Mouse (Mus musculus) embryonic facial prominence, embryonic 14.5 days (tissue): ENCODE data around the gene St8sia6. TPM values are rescaled to one million over a fixed set of nuclear protein-coding genes. Genes with fewer than 3 reads are reported as not detected.
A peak's percentile ranks its signal among the peaks of the same experiment; 100 is the strongest.
"Not testable (repeated sequence)": the region's sequence is repeated elsewhere in the genome, so short reads cannot be mapped to it uniquely, and the experiment has no call there.

Experiments
- ATAC-seq: fragments of 200-750 bp; cut with Nextera tagmentation; 2 replicates; pipeline ENCODE4 v1.8.0; 2017; ENCODE audit warnings: low read depth, moderate number of reproducible peaks, moderate TSS enrichment
- DNase-seq: peaks from one replicate; pipeline ENCODE4 v3.0.0-alpha.2; 2015; ENCODE audit warnings: low spot score
- H3K27ac ChIP-seq: fragments of 300-500 bp; sonication (generic); replicated peaks from 2 replicates; pipeline ENCODE4 v1.5.1; 2014; ENCODE audit warnings: low read depth, mild to moderate bottlenecking, low read length, moderate library complexity
- H3K27me3 ChIP-seq: fragments of 300-500 bp; sonication (generic); replicated peaks from 2 replicates; pipeline ENCODE4 v1.6.1; 2014; ENCODE audit warnings: low read length; ENCODE audit not compliant: control insufficient read depth, insufficient read depth
- H3K36me3 ChIP-seq: fragments of 300-500 bp; sonication (generic); 2 replicates; pipeline ENCODE4 v1.6.1; 2014; ENCODE audit warnings: low read length, mixed read lengths; ENCODE audit not compliant: control insufficient read depth, insufficient read depth
- H3K4me1 ChIP-seq: fragments of 300-500 bp; sonication (generic); 2 replicates; pipeline ENCODE4 v1.6.1; 2014; ENCODE audit warnings: antibody characterized with exemption, low read length; ENCODE audit not compliant: control insufficient read depth, insufficient read depth
- H3K4me2 ChIP-seq: fragments of 300-500 bp; sonication (generic); 2 replicates; pipeline ENCODE4 v1.6.1; 2014; ENCODE audit warnings: low read depth, mild to moderate bottlenecking, low read length, moderate library complexity, mixed read lengths
- H3K4me3 ChIP-seq: fragments of 300-500 bp; sonication (generic); 2 replicates; pipeline ENCODE4 v1.5.1; 2014; ENCODE audit warnings: low read depth, mild to moderate bottlenecking, low read length
- H3K9ac ChIP-seq: fragments of 300-500 bp; sonication (generic); 2 replicates; pipeline ENCODE4 v1.6.1; 2014; ENCODE audit warnings: low read depth, mild to moderate bottlenecking, low read length, moderate library complexity, mixed read lengths
- H3K9me3 ChIP-seq: fragments of 300-500 bp; sonication (generic); 2 replicates; pipeline ENCODE4 v1.6.1; 2016; ENCODE audit warnings: low read length; ENCODE audit not compliant: control insufficient read depth
- WGBS: fragments of 180-500 bp; shearing (Covaris S2); extraction: QIAGEN DNeasy Blood & Tissue Kit; methylation state at CpG from one replicate; pipeline ENCODE4 v1.1.7; 2014; 5-methylcytosine and 5-hydroxymethylcytosine counted together
- polyA plus RNA-seq: library from polyadenylated mRNA; unstranded; fragments of >200 nt; fragmentation: Nextera tagmentation; extraction: Ambion mirVana; gene quantifications from 2 replicates; pipeline ENCODE4 v1.2.1, GENCODE M21; 2014

The St8sia6 gene
- polyA plus RNA-seq, 1 experiment from 2014 or later, result 1.8 TPM

DNA sequence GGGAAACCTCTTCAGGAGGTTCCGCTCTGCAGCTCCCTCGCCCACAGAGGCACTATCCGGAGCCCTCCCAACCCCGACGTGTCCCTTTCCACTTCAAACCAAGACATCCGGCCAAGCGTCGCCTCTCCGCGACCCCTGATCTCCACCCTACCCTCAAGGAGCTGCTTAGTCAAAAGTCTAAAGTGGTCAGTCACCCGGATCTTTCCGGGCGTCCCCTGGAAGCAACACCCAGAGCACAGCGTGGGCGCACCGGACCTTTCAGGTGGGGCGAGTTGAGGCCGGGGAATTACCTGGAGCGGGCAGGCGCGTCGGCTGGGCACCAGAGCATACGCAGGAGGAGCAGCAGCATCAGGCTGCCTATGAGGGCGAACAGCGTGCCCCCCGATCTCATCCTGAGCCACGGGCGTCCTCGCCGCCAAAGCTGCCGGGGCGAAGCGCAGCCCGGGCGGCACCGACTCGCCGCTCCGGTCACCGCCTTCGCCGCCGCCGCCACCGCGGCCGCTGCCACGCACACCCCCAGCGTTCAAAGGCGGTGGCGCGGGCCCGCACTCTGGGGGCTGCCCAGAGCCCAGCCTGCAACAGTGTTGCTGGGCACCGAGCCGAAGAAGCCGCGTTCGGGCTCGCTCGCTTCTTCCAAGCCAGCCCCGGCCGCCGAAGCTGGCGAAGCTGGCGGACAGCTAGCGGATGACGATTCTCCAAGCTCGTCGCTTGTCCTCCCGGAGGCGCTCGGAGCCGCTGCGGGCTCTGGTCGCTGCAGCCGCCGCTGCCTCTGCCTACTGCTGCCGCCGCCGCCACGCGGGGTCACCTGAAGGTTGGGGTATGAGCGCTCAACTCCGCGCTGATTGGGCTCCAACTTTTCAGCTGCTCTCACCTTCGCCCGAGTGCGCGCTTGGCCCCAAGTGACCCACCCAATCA, 553 bp downstream of the St8sia6 start:
- WGBS, result 1% methylated on average over 30 of the region's 89 CpGs
- Histone ChIP-seq H3K27me3 (peaks cover 43% of the 10 kb centered on the region), H3K4me3 (peak overlapping the region; percentile 58), H3K27ac (no peak overlapping the region), H3K36me3 (no peaks in the 10 kb centered on the region), H3K4me2 (peak overlapping the region; percentile 98), H3K9me3 (no peaks in the 10 kb centered on the region), H3K4me1 (no peaks in the 10 kb centered on the region), H3K9ac (peak overlapping the region; percentile 67)
- DNase-seq, result peak; percentile 72
- ATAC-seq, result peak; percentile 85

DNA sequence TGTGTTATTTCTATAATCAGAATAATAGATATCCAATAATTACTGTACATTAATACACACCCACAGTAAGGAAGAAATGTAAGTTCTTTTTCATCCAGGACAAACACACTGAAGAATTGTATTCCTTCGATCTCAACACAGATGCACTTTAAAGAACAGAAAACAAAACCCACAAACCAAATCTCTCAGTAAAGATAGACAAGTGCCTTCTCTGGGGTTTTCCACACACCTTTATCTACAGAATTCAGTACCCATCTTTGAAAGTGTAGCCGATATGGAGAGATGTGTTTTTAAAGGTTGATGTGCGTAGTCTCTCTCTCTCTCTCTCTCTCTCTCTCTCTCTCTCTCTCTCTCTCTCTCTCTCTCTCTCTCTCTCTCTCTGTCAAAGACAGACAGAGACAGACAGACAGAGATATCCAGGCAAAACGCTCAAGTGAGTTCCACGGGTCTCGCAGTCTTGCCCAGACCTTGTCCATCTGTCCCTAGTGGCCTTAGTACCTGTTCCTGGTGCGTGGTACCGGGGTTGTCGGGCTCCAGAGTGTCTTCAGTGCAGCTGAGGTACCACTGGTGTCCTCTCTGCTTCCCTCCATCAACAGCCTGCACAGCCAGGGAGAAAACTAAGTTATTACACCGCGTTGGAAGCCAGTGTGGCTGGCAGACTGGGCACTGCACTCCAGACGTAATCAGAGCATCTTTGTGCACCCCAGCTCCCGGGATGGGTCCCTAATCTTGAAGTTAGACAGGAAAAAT, 1.4 kb downstream of the St8sia6 start:
- H3K27me3 ChIP-seq, result peaks cover 43% of the 10 kb centered on the region
- H3K4me3 ChIP-seq, result peak overlapping the region; percentile 58
- ATAC-seq (no peak), DNase-seq (no peak)
- no peaks in the 10 kb centered on the region for H3K4me1 ChIP-seq
- H3K4me2 ChIP-seq, result peak overlapping the region; percentile 98
- H3K9me3 ChIP-seq, result no peaks in the 10 kb centered on the region
- WGBS, result 38% methylated on average over 13 of the region's 13 CpGs
- no peak overlapping the region for H3K27ac ChIP-seq
- peak overlapping the region; percentile 67; the same call in 1 of the 2 replicates for H3K9ac ChIP-seq
- H3K36me3 ChIP-seq, result no peaks in the 10 kb centered on the region

DNA sequence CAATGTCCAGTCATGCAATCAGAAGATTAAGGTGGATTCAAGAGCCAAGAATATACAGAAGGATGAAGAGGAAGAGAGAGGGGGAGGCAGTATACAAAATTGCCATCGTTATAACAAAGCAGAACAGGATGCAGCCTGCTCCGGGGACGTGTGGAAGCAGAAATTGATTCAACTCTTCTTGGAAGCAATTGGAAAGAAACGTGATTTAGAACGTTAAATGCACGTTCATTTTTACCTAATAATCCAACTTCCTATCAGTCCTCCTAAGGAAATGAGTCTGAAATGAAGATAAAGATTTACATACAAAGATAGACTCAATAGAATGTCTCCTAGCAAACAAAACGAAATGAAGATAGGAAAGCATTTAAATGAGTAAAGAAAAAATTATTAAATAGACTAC, 2.3 kb downstream of the St8sia6 start:
- no peak for DNase-seq
- no peaks in the 10 kb centered on the region for H3K4me1 ChIP-seq
- no peaks in the 10 kb centered on the region for H3K36me3 ChIP-seq
- peaks cover 43% of the 10 kb centered on the region for H3K27me3 ChIP-seq
- H3K4me2 ChIP-seq, result no peak overlapping the region
- no peak overlapping the region for H3K4me3 ChIP-seq
- ATAC-seq, result no peak
- H3K9me3 ChIP-seq, result no peaks in the 10 kb centered on the region
- no peak overlapping the region for H3K27ac ChIP-seq
- 59% methylated on average over 7 of the region's 7 CpGs for whole genome bisulfite sequencing
- H3K9ac ChIP-seq, result no peak overlapping the region

DNA sequence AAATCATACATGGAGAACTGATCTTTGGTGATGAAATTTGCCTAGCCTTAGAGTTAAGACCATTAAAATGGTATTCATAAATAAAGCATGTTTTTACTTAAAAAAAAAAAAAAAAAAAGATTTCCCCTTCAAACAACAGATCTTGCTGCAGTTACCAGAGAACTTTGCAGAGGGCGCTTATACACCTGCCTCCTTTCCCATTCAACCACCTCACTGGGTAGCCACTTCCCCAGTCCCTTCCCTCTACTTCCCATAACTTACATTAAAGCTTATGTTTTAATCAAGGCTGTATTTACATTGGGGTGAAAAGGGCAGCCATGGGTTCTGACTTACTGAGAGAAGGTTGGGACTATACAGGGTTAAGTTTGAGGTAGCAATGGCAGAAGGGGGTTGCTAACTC, 4.5 kb downstream of the St8sia6 start:
- no peaks in the 10 kb centered on the region for H3K4me1 ChIP-seq
- no peak overlapping the region for H3K27ac ChIP-seq
- H3K4me3 ChIP-seq, result no peak overlapping the region
- H3K4me2 ChIP-seq, result no peak overlapping the region
- no peaks in the 10 kb centered on the region for H3K36me3 ChIP-seq
- 46% methylated on average over 1 of the region's 1 CpGs for WGBS
- peaks cover 34% of the 10 kb centered on the region for H3K27me3 ChIP-seq
- H3K9ac ChIP-seq, result no peak overlapping the region
- DNase-seq, result no peak
- ATAC-seq, result no peak
- no peaks in the 10 kb centered on the region for H3K9me3 ChIP-seq

DNA sequence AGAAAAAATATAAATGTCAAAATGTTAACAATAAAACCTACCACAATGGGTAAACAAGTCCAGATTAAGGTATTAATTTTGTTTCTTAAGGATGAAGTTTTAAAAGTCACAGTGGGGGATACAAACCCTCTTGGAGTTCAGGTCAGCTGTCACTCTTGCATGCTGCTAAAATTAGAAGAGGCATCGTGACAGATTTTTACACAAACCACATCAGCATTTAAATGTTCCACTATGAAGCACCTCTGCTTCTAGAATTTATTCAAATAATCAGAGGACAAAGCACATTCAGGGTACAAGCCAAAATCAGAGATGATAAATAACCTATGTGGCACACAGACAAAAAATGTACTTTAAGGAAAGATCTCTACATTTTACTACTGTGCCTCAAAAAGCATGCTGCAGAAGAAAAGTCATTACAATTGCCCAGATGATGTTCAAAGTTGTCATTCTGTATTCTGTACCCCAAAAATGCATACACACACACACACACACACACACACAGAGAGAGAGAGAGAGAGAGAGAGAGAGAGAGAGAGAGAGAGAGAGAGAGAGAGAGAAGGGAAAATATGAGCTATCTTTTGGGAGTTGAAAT, 7.2 kb downstream of the St8sia6 start:
- Histone ChIP-seq H3K27me3 (0 out of 2 replicates have a peak, but pooled peaks cover 11% of the 10 kb centered on the region), H3K4me2 (no peak overlapping the region), H3K9ac (no peak overlapping the region), H3K4me1 (no peaks in the 10 kb centered on the region), H3K27ac (no peak overlapping the region), H3K4me3 (no peak overlapping the region), H3K36me3 (no peaks in the 10 kb centered on the region), H3K9me3 (no peaks in the 10 kb centered on the region)
- WGBS, result 66% methylated on average over 1 of the region's 1 CpGs
- ATAC-seq, result no peak
- DNase-seq, result no peak

DNA sequence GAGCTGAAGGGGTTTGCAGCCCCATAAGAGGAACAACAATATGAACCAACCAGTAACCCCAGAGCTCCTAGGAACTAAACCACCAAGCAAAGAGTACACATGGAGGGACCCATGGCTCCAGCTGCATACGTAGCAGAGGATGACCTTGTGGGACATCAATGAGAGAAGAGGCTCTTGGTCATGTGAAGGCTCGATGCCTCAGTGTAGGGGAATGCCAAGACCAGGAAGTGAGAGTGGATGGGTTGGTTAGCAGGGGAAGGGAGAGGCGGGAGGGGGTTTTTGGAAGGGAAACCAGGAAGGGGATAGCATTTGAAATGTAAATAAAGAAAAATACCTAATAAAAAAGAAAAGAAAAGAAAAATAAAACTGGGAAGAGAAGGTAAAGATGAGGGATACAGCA, 7.9 kb downstream of the St8sia6 start:
- 64% methylated on average over 3 of the region's 3 CpGs for WGBS
- ATAC-seq, H3K9ac ChIP-seq: not testable (repeated sequence)

DNA sequence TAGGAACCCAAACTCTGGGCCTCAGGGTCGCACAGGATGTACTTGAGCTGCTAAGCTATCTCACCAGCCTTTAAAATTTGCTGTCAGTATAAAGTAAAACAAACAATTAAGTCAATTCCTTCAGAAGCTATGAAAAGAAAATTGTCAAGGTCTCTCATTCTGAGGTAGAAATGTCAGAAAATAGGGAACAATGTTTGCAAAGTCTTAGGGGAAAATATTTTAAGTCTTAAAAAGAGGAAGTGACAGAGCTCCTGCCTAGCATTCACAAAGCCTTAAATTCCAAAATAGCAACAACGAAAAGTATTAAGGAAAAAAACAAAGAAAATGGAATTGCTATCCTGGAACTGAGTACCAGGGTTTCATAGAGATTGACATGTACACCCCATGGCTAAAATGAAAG, 8.6 kb downstream of the St8sia6 start:
- ATAC-seq, result no peak
- DNase-seq, result no peak
- WGBS, result 69% methylated on average over 2 of the region's 2 CpGs

More for the DNA sequence above, 7.9 kb downstream of the St8sia6 start:
- H3K36me3 ChIP-seq, H3K27me3 ChIP-seq, DNase-seq, H3K4me2 ChIP-seq, H3K4me1 ChIP-seq, H3K9me3 ChIP-seq, H3K4me3 ChIP-seq, H3K27ac ChIP-seq: not testable (repeated sequence)

DNA sequence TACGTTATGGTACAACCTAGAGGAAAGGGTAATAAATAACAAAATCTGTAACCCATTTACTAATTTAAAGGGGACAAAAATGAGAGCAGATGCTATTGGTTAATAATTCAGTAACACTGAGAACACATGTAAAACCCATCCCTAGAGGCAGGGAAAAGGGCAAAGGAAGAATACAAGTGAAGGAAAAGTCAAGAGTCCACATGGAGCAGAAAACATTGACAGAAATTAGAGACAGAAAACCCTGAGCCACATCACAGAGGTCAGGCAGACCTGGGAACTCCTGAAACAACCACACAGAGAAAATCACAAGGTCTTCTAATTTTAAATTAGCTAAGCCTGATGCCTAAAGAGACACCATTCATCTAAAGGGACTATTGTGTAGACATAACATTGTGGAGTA, 9.4 kb downstream of the St8sia6 start:
- Histone ChIP-seq H3K4me1 (no peaks in the 10 kb centered on the region), H3K9me3 (no peaks in the 10 kb centered on the region), H3K9ac (no peak overlapping the region), H3K4me2 (no peak overlapping the region), H3K27me3 (no peaks in the 10 kb centered on the region), H3K27ac (no peak overlapping the region), H3K4me3 (no peak overlapping the region), H3K36me3 (no peaks in the 10 kb centered on the region)
- WGBS, result 70% methylated on average over 1 of the region's 1 CpGs
- DNase-seq (no peak), ATAC-seq (no peak)

More for the DNA sequence above, 8.6 kb downstream of the St8sia6 start:
- Histone ChIP-seq H3K27me3 (0 out of 2 replicates have a peak, but pooled peaks cover 2% of the 10 kb centered on the region), H3K4me2 (no peak overlapping the region), H3K9me3 (no peaks in the 10 kb centered on the region), H3K36me3 (no peaks in the 10 kb centered on the region), H3K9ac (no peak overlapping the region), H3K27ac (no peak overlapping the region), H3K4me1 (no peaks in the 10 kb centered on the region), H3K4me3 (no peak overlapping the region)
